Mouse (Mus musculus): ENCODE measurements around the gene Gm42906.

- TF ChIP-seq GATA1 (IDR thresholded peaks at IDR 0.05; ENCODE audit: low read length) = no peak
- TF ChIP-seq TAL1 (IDR thresholded peaks at IDR 0.05; ENCODE audit: low read length) = no peak
These were observed 318.1 kb downstream of the Gm42906 start for GRCm38 (mm10) chr5:151109822-151110221.
